Mouse (Mus musculus) skeletal muscle tissue, postnatal 0 days (tissue): ENCODE results near the gene Utrn. TPM values are rescaled to one million over a fixed set of nuclear protein-coding genes. Genes with fewer than 3 reads are reported as not detected.

Experiments used
- polyA plus RNA-seq: library from polyadenylated mRNA; unstranded; fragments of >200 nt; fragmentation: Nextera tagmentation; extraction: Ambion mirVana; gene quantifications from 2 replicates; pipeline ENCODE4 v1.2.1, GENCODE M21; 2015

Utrn gene
- 56.6 and 62.8 TPM in 2 replicates for polyA plus RNA-seq

DNA sequence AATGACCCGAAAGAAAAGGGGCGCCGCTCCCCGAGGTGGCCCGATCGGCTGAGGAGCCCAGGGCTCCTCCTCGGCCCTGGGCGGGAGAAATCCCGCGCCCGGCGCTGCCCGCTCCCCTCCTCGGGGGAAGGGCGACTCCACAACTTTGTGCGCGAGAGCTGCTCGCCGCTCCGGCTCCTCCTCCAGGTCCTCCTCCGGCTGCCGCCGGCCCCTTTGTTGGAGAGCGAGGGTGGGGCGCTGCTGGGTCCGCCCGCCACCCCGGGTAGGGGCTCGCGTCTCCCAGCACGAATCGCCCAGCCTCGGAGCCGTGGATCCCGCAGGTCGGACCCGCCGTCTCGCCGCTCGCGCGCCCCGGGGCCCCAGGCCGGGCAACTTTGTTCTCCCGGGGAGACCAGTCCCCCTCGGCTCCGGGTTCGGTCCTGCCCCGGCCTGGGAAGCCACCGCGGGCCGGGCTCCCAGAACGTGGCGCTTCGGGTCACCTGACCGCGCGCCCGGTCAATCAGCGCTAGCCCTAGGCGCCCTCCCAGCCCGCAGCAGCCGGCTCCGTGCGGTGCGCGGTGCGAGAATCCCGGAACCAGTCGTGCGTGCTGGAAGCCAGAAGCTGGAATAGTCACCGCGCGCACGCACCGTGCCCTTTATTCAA is at the start of gene Utrn:
Utrn (minus strand) TSS at position 337 of the 643 bp plus-strand sequence.

Other genes with a start within 250 kb of the Utrn start
- 1.1 and 1.4 TPM in 2 replicates for gene Stx11, start 94.9 kb upstream of the Utrn start, polyA plus RNA-seq
- 17.4 and 18.5 TPM in 2 replicates for gene Sf3b5, start 136.0 kb upstream of the Utrn start, polyA plus RNA-seq
- gene Plagl1, start 191.1 kb upstream of the Utrn start, polyA plus RNA-seq, result 166 and 174 TPM in 2 replicates